Mouse (Mus musculus) left cerebral cortex, postnatal 10 days (tissue): ENCODE data around the gene Isyna1. TPM values are rescaled to one million over a fixed set of nuclear protein-coding genes. Genes with fewer than 3 reads are reported as not detected.

ENCODE experiments used
- DNase-seq, 2 experiments: peaks; one replicate each; pipeline ENCODE4 v3.0.0; 2021 to 2022; ENCODE audit warnings: low spot score in 2 of 2, mixed read lengths in 1 of 2; ENCODE audit errors: extremely low spot score in 1 of 2
- intact Hi-C: fragments of 180-260 bp; cut with DNase I; formaldehyde crosslinking; loops from one replicate; pipeline ENCODE4 v1.15.1; 2025
- total RNA-seq, 2 experiments: library from RNA; stranded (reverse); gene quantifications; 2 replicates each; pipeline ENCODE4 v1.2.3; 2021

The Isyna1 gene
- total RNA-seq, 2 experiments from 2014 or later: 46.6 to 53.2 TPM

DNA sequence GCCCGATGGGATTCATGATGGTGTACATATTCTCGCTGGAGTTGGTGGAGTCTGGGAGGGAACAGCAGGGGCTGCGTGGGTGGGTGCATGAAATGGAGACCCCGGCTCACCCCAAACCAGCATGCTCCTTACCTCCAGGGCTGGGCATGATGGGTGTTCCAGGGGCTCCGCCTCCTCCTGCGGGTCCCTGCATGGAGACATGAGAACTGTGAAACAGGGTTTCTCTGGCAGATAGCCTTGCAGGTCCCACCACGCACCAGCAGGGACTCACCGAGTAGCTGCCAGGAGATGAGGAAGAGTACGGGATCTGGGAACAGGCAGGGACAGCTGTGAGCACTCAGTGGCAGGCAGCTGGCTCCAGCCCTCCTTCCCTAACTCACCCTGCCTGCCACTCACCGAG, 4.5 kb downstream of the Isyna1 start:
- peak in 1 of 2 experiments; percentile 41 for DNase-seq
- intact Hi-C loops: no loop called here

DNA sequence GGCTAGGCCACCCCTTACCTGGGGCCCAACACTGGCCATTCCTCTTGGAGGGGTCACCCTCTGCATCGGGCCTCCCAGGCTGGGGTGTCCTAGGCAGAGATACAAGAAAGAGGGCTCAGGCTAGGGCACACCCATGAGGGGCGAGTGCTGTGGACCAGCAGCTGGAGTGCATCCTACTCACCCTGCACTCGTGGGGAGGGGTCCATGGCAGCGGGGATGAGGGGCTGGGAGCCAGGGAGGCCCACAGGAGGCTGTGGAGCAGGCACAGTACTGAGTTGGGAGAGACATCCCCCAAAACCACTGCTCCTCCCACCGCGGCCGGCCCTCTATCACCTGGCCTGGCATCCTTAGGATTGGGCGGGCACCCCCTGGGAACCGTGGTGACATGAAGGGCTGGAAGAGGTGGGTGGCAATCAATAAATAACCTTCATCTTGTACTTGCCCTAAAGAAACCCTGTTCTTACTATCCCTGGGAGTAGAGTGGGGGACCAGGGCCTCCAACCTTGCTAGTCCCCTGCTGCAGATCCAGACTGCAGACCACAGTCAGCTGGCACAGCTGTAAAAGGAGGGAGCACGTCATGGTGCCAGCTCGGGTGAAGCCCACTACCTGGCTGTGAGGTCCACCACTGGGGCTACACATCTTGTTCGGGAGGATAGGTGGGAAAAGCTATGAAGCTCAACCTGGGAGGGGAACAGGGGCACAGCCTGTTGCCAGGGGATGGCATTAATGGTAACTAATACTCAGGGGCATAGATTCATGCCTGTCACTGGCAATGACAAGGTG, 5.5 kb downstream of the Isyna1 start:
- intact Hi-C loops: no loop called here
- no peak for DNase-seq

DNA sequence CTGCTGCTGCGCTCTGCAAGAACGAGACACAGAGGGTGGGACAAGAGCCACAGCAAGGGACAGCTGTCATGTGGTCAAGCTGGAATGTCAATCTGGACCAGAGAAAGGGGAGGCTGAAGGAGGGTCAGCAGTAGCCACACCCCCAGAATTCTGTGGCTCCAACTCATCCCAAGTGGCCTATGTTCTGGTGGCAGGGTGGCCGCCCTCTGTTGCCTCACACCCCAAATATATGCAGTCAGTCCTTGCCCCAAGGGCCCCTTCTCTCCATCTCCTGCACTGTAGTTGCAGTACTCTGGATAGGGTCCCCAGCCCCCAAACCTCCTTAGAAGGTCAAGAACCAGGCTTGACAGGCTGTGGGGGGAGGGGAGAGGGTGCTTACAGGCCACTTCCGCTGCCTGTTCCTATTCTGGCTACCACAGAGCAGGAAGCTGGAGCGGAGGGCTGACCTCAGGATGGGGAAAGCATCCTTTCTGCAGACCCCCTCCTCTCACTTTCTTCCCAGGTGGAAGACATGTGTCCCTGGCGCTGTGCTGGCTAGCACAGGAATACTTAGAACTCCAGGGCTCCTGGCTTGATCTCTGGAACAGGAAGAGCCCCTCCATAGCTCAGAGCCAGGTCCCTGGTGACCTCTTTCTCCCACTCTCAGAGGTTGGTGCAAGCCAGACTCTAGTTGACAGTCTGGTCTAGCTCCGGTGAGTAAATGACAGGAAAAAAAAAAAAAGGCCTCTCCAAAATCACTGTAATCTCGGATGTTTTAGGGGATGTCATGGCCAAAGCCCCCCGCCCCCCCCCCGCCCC, 6.5 kb downstream of the Isyna1 start:
- peak in 1 of 2 experiments; percentile 86 for DNase-seq
- intact Hi-C loops: no loop called here

DNA sequence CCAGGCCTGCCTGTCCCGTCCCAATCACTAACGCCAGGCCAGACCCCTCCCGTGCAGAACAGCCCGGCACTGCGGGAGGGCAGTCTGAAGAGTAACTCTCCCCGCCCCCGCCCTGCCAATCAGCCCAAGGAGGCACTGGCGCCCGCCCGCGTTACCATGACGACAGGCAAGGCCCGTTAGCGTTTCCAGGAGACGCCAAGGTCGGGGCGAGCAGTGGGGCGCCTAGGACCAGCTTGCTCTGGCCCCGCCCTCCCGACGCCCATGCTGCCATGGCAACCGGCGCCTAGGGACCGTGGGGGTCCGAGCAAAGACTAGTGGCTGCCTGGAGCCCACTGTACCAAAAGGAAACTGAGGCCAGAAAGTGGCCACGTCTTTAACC, 7.1 kb downstream of the Isyna1 start:
- intact Hi-C loops: no loop called here
- peak; percentile 82 to 95 for DNase-seq

DNA sequence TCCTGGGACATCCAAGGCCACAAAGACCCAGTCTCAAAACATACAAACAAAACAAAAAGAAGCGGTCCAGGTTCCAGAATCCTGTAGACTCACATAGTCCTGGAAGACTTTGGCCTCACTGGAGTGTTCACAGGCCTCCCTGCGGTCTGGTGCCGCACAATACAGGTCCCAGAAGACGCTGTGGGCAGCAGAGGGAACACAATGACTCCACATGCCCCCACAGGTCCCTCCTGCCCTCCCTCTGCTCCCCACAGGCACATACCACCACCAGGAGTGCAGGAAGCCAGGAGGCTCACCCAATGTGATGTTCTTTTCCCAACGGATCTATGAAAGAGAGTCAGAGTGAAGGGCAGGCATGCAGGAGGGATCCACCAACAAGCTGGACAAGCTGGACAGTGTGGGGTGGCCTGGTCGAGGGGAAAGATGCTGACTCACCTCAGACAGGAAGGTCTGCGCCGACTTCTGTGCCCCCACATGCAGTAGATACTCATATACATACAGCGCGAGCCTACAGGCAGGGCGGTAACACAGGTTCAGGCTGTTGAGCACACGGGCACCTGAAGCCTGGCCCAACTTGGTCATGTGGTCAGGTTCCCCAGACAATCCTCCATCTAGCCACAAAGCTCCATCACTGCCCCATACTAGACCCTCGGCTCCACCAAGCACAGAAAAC, 8.1 kb downstream of the Isyna1 start:
- DNase-seq: no peak
- intact Hi-C loops: no loop called here

DNA sequence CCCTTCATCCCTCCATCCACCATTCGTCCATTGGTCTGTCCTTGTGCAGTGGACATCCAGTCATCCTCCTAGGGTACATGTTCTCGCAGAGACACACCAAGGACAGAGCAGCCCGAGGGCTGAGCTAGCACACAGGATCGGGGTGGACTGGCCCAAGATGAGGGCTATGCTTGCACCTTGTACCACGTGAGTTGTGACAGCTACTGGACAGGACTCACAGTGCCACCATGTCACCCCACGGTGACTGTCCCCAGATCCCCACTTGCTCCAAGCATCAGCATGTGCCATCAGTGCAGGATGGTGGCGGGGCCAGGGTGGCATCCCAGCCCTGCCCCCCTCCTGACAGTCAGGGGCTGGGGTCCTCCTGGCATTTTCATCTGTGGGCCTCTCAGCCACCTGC, 10.4 kb downstream of the Isyna1 start:
- DNase-seq: no peak
- intact Hi-C loops: no loop called here

DNA sequence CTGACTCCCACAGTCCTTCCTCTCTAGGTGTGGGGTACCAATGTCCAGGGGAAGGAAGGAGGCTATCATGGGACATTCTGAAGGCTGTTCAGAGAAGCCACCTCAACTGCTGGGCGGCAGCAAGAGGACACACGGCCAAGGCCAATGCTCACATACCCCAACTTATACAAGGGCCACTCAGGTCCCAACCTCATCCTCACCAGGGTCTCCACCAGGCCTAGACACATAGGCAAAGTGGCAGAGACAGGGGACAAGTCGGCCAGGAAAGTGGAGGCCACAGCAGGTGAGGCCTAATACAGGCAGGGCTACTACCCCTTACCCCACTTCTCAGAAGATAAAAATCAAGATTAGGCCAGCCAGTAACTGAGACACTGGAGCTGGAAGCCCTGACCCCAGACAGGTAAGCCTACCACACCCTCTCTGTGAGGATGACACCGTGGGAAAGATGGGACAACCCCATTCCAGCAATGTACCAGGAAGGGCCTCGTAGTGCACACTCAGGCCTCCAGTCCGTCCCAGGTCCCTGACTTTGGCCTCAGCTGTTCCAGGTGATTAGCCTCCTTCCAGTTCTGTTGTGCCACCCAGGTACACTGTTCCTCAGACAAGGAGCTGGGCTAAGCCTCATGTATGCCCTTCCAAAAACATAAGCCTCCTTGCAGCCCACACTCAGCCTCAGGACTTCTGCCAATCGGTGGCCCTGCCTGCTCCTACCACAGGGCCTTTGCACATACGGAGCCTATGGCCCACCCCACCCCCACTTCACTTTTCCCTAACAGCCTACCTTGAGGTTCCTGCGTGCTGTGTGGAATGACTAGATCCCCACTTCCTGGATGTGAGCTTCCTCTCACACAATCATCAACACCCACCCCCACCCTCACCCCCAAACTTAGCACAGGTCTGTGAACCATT, 12.0 kb downstream of the Isyna1 start:
- DNase-seq: no peak
- intact Hi-C loops: no loop called here

DNA sequence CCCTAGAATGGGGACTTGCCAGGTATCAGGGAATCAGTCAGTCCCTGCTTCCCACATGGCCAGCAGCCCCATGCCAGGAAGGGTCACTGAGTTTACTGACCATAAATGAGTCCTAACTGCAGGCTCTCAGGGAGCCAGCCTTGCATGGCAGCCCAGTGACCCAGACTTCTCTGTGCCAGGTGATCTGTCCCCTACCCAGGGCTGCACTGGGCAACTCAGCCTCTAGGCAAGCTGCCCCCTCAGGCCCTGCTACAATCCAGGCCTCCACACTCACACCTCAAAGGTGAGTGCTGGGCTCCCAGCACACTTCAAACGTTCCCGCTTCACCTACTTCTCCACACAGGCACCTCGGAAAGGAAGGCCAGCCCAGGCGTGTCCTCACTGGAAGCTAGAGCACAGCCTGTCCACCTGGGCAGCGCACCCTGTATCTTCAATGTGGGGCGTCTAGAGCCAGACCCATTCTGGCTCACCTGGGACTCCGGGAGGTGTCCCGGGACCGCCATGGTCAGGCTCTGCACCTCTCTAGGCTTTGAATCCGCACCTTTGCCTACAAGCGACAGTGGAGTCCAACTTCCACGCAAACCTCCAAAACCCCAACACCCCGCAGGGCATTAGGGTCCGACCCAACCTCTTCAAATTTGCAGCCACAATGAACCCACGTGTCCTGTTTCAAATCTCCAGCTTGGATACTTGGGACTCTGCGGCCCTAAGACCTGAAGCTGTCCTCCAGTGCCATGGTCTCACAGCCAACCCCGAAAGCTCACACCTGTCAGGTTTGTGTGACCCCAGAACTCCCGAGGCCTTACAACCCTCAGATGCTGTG, 12.8 kb downstream of the Isyna1 start:
- intact Hi-C loops: no loop called here
- DNase-seq: no peak

DNA sequence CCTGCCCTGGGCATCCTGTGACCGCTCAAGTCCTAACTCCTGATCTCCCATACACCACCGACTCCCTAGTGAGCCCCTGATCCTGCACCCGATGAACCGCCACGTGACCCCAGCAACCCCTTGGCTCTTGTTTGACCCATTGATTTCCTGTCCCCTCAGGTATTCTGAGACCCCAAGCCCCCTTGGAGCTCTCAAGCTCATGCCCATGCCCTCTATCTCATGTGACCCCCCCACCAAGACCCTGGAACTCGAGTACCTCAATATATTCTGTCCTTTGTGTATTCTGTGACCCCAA, 13.4 kb downstream of the Isyna1 start:
- no peak for DNase-seq
- intact Hi-C loops: no loop called here

DNA sequence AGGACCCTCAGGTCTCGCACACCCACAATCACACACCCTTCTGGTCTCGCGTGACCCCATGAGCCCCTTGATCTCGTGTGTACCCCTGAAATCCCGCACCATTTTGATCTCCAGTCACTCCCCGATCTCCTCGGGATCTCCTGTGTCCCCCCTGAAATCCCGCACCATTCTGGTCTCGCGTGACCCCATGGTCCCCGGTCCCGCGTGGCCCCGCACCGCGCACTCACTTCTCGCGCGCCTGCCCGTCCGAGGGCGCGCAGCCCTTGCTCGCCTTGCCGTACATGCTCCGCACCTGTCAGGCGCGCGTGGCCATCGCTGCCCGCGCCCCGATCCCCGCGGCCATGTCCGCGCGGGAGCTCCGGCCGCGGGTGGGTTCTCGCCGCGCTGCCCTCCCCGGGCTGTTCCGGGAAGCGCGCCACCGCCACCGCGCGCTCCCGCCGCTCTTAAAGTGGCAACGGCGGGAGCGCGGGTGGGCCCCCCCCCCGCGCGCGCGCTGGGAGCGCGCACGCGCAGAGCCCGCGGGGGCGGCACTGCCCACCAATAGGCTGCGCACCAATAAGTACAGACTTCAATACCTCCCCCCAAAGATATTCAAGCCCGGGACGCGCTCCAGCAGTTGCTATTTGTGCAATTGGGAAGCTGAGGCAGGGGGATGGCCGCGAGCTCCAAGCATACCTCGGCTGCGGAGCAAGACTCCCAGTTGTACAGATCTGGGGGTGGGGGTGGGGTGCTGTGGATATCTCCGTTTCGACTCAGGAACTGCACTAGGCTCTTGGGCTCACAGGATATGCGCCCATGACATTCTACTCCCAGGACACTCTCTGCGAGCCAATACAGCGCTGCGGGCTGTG, 13.9 kb downstream of the Isyna1 start:
- DNase-seq: peak in 1 of 2 experiments; percentile 83
- intact Hi-C loops: no loop called here

DNA sequence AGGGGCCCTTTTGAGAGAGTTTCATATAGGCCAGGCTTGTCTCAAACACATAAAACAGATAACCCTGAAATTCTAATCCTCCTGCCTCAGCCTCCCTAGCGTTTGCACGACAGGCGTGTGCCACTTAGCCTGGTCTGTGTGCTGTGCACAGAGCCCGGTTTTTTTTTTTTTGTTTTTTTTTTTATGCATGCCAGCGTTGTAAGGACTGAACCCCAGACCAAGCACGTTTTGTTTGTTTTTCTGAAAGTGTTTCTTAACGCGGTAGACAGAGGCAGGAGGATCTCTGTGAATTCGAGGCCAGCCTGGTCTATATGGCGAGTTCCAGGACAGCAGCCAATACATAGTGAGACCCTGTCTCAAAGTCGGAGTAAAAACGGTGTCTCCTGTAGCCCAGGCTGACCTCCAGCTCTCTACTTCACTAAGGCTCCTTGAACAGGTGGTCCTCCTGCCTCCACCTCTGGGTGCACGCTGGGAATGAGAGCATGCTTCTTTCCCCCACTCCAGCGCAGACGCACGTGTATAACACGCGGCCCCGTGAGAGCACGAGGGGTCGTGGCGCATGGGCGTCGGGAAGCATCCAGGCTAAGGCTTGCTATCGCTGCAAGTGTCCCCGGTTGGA, 14.7 kb downstream of the Isyna1 start, which contains the start of gene Ssbp4:
Gene Ssbp4, minus strand, starts transcription at position 124 of the 619 bp plus-strand sequence.
- DNase-seq: no peak
- intact Hi-C loops: no loop called here

DNA sequence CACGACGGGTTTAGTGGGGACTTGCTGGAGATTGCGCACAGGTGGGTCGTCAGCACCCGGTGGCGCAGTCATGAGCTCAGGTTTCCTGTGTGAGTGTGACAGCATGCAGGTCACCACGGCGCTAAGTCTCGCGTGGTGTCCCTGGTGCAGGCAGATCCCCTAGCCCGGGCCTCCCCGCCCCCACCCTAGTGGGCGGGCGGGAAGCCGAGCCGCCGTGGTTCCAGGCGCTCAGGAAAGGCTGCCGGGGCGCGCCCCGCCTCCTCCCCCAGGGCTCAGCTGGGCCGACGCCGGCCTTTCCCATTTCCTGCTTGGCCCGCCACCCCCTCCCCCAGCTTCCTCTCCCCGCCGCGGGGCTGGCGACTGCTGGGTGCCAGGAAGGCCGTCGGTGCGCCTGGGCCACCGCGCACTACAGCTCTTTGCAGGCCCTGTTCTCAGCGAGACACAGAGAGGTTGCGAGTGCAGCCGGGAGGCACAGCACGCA, 15.2 kb downstream of the Isyna1 start:
- intact Hi-C loops: no loop called here
- peak; percentile 54 to 97 for DNase-seq

DNA sequence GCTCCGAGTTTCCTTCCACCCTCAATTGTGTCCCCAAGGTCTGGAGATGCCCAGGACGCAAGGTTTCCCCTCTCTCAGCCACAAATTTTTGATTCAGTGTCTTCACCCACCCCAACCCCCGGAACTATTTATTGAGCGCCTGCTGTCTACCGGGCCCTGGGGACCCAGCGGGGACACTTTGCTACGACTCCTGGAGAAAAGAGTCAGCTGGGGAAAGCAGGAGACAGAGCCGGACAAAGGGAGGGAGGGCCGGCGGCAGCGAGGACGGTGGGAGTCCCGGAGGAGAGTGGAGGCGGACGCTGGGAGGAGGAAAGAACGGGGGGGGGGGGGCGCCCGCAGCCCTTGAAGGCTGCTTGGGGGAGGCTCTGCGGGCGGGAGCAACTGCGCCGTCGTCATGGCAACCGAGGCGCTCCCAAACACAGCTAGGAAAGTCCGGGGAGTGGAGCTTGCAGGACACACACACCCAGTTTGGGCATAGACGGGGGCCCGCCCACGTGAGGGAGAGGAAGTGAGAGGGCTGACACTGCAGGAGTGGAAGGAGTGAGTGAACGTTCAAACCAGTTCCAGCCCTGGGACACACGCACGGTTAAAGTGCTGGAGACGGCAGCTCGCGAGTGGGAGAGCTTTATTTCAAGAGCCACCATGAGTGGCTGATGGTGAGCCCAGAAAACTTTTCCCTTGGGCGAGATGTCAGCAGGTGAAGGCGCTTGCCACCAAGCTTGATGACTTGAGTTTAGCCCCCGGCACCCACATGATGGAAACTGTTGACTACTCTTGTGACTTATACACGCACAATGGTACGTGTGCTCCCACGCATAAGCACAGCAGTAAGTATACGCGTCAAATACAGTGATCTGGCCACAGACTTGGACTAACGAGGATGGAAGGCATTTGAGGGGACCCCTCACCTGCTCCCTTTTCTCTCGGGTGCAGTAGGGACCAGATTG, 15.9 kb downstream of the Isyna1 start:
- peak; percentile 86 to 97 for DNase-seq
- intact Hi-C loops: no loop called here

DNA sequence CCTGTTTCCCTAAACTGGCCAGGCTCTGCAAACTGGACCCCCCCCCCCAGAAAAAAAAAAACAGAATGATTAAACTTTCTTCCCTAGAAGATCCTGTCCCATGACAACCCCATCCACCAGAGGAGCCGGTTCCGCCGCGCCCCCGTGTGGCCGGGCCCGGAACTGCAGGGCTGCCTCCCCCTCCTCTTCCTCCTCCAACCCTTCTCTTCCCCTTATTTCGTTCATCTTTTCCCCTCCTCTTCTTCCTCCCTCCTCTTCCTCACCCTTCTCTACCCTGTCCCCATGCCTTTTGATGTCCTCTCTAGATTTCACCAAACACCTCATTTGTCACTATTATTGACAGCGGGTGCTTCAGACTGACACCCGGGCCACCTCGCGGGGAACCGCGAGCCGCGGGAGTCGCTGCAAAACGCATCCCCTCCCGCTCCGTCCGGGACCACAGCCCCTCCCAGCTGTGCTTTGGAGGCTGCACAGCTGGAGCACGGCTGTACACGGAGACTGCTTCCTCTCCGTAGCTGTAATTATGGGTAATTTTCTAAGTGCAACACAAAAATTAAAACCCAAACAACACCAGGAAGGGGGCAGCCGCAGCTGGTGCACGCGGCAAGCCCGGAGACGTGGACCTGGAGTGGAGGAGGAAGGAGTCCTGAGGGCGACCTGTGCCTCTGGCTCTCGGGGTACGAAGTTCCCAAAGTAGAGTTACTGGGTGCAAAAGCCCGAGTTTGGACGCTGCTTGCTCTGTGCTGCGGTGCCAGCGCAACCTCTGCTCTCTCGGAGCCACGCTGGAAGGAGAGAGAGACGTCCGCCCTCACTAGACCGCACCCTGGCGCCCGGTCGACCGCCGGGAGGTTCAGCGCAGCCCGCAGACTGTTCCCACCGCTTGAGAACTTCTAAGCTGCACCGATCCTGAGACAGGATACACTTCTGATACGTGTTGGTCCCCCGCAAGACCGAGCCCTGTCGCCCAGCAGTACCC, 16.9 kb downstream of the Isyna1 start:
- DNase-seq: peak; percentile 62 to 88
- intact Hi-C loops: no loop called here

DNA sequence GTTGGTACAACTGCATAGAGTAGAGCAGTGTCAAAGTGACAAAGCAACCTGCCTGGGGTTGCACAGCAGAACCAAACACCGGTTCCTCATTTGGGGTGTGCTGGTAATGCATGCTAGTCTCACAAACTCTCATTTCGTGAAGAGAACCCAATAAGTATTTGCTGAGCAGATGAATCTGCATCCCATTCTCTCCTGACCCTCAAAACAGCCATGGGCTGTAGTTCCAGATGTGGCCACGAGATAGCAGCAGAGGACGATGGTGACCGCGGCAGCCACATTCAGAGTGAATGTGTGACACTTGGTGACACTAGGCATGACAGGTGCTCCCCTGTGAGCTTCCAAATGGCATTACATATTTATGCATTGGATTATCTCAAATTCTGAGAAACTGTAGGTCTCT, 17.7 kb downstream of the Isyna1 start:
- intact Hi-C loops: no loop called here
- peak; percentile 81 to 87 for DNase-seq
